Mouse (Mus musculus): ENCODE data around the gene Mtcl1. TPM values are rescaled to one million over a fixed set of nuclear protein-coding genes. Genes with fewer than 3 reads are reported as not detected.

Gene Mtcl1
- total and polyA plus RNA-seq, 2 experiments from 2014 or later, result 10.8 to 25.2 TPM

DNA sequence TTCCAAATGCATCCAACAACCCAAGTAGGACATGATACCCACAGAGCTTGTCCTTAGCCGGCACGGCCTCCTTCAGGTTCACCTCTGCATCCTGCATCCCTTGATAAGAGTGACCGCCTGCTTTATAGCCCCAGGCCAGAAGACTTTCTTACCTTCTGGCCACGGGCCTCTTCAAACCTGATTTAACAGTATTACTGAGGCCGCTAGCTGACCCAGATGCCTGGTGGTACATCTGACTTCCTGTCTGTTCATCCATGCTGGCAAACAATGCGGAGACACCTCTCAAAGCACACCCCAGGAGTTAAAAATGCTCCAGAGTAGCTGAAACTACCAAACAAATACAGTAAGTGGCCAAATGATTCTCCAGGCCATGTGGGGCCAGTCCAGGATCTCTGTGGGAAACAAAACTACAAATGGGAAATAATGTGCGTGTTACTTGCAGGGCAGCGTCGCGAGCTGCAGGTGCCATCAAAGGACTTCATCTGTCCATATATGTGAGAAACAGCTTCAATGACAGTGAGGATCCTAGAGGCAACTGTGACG is 38.6 kb downstream of the Mtcl1 start:
- Histone ChIP-seq H3K4me2 (ENCODE audit: low read depth, low read length, poor library complexity, severe bottlenecking) (no peak overlapping the region), H3K27me3 (ENCODE audit: insufficient read depth, low read length) (no peaks in the 10 kb centered on the region), H3K4me3 (ENCODE audit: low read depth, low read length) (no peak overlapping the region), H3K9ac (replicated peaks; ENCODE audit: low read length, poor library complexity, severe bottlenecking) (no peak overlapping the region), H3K36me3 (ENCODE audit: insufficient read depth, low read length) (0 out of 2 replicates have a peak, but pooled peaks cover 3% of the 10 kb centered on the region), H3K4me1 (ENCODE audit: insufficient read depth, low read length) (peaks cover 9% of the 10 kb centered on the region; the same call in 1 of the 2 replicates), H3K9me3 (ENCODE audit: low read length) (no peaks in the 10 kb centered on the region), H3K27ac (ENCODE audit: low read depth, low read length) (no peak overlapping the region)
- DNase-seq (ENCODE audit: low spot score) (no peak), ATAC-seq (ENCODE audit: low FRiP score) (no peak)
- 75% methylated on average over 11 of the region's 11 CpGs for WGBS
- TF ChIP-seq CTCF (IDR thresholded peaks at IDR 0.05), result no peak

DNA sequence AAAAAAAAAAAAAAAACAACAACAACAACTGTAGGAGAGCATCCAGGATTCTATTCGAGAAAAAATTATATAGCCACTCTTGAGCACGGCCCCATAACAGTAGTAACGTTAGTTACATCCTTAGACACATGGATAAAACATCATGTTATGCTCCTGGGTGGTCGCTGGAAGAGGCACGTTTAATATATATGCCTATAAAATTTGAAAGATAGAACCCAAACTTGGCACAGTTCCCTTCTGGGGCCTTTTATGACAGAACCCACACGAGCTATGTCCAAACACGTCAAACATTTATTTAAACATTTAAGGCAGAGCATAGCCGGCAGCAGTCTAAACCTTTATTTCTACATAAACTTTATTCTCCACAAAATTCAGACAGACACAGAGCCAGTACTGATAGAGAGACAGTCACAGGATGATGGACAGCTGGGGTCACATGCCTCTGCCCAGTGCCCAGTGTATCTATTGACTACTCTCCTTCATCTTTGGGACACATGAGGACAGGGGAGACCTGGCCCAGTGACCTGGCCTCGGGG is 40.4 kb downstream of the Mtcl1 start:
- Histone ChIP-seq H3K4me3 (ENCODE audit: low read depth, low read length) (no peak overlapping the region), H3K36me3 (ENCODE audit: insufficient read depth, low read length) (0 out of 2 replicates have a peak, but pooled peaks cover 3% of the 10 kb centered on the region), H3K9ac (replicated peaks; ENCODE audit: low read length, poor library complexity, severe bottlenecking) (no peak overlapping the region), H3K27me3 (ENCODE audit: insufficient read depth, low read length) (no peaks in the 10 kb centered on the region), H3K4me2 (ENCODE audit: low read depth, low read length, poor library complexity, severe bottlenecking) (no peak overlapping the region), H3K9me3 (ENCODE audit: low read length) (no peaks in the 10 kb centered on the region), H3K27ac (ENCODE audit: low read depth, low read length) (no peak overlapping the region), H3K4me1 (ENCODE audit: insufficient read depth, low read length) (peaks cover 17% of the 10 kb centered on the region)
- WGBS, result 84% methylated on average over 9 of the region's 9 CpGs
- ATAC-seq (ENCODE audit: low FRiP score) (no peak), DNase-seq (ENCODE audit: low spot score) (no peak)
- no peak for TF ChIP-seq CTCF (IDR thresholded peaks at IDR 0.05)

DNA sequence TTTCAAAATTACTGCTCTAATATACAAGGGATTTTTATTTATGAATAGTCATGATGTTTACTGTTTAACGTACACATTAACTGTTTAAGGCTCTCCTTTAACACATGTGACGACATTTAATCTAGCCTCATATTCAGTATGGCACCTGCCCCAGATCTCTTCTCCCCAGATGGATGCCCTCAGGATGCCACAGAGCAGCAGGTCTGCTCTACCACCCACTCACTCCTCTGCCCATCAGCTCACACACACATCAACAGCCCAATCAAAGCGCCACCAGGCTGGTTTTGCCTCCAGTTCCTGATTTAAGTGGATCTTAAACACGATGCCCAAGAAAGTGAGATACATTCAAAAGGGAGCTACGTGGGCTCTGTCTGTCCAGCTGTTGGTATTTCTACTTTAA is 41.1 kb downstream of the Mtcl1 start:
- H3K9me3 ChIP-seq (ENCODE audit: low read length), result no peaks in the 10 kb centered on the region
- peaks cover 17% of the 10 kb centered on the region for H3K4me1 ChIP-seq (ENCODE audit: insufficient read depth, low read length)
- no peak overlapping the region for H3K27ac ChIP-seq (ENCODE audit: low read depth, low read length)
- no peak for DNase-seq (ENCODE audit: low spot score)
- no peak overlapping the region for H3K4me3 ChIP-seq (ENCODE audit: low read depth, low read length)
- no peak for ATAC-seq (ENCODE audit: low FRiP score)
- H3K36me3 ChIP-seq (ENCODE audit: insufficient read depth, low read length), result 0 out of 2 replicates have a peak, but pooled peaks cover 3% of the 10 kb centered on the region
- no peaks in the 10 kb centered on the region for H3K27me3 ChIP-seq (ENCODE audit: insufficient read depth, low read length)
- no peak overlapping the region for H3K4me2 ChIP-seq (ENCODE audit: low read depth, low read length, poor library complexity, severe bottlenecking)
- WGBS, result 94% methylated on average over 5 of the region's 5 CpGs
- TF ChIP-seq CTCF (IDR thresholded peaks at IDR 0.05), result no peak
- no peak overlapping the region for H3K9ac ChIP-seq (replicated peaks; ENCODE audit: low read length, poor library complexity, severe bottlenecking)

DNA sequence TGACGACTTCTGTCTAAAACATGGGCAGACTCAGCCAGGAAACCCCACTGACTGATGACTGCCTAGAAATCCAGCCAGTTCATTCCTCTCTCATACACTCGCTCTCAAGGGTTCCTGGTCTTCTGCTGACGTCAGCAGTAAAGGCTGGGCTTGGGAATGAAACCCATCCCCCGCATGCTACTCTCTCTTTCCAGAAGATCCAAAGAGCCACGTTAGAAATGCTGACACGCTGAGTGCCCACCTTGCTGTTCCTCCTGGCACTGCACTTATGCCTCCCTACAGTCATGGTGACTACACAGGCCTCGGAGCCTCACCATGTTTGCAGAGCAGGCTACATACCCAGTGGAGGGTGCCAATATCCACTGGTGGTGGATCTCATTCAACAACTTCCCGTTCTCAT is 41.7 kb downstream of the Mtcl1 start:
- no peaks in the 10 kb centered on the region for H3K9me3 ChIP-seq (ENCODE audit: low read length)
- no peak for DNase-seq (ENCODE audit: low spot score)
- H3K36me3 ChIP-seq (ENCODE audit: insufficient read depth, low read length), result 0 out of 2 replicates have a peak, but pooled peaks cover 3% of the 10 kb centered on the region
- H3K4me3 ChIP-seq (ENCODE audit: low read depth, low read length), result no peak overlapping the region
- H3K4me2 ChIP-seq (ENCODE audit: low read depth, low read length, poor library complexity, severe bottlenecking), result no peak overlapping the region
- TF ChIP-seq CTCF (IDR thresholded peaks at IDR 0.05), result no peak; the same call in 1 of the 2 replicates
- H3K27ac ChIP-seq (ENCODE audit: low read depth, low read length), result no peak overlapping the region
- no peak overlapping the region for H3K9ac ChIP-seq (replicated peaks; ENCODE audit: low read length, poor library complexity, severe bottlenecking)
- WGBS, result 60% methylated on average over 8 of the region's 8 CpGs
- H3K27me3 ChIP-seq (ENCODE audit: insufficient read depth, low read length), result no peaks in the 10 kb centered on the region
- ATAC-seq (ENCODE audit: low FRiP score), result no peak
- H3K4me1 ChIP-seq (ENCODE audit: insufficient read depth, low read length), result peaks cover 17% of the 10 kb centered on the region

DNA sequence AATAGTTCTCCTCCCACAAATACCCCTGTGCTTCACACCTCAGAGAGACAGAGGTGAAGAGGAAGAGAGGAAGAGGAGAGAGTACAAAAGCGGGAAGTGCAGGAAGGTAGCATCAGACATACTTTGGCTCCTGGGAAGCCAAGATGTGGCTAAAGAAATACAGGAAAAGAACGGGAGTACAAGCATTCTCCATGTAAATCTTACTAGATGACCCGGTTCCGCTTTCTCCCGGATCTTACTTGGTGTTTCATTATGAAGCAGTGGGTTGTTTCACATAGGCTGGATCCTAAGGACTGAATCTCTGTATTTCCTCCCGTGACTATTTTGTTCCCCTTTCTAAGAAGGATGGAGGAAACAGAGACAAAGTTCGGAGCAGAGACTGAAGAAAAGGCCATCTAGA is 43.9 kb downstream of the Mtcl1 start:
- no peak for ATAC-seq (ENCODE audit: low FRiP score)
- H3K4me2 ChIP-seq (ENCODE audit: low read depth, low read length, poor library complexity, severe bottlenecking), result peak overlapping the region; percentile 20; the same call in 1 of the 2 replicates

GRCm38 (mm10) chr17:66404883-66405590 is 44.5 kb downstream of the Mtcl1 start:
- no peaks in the 10 kb centered on the region for H3K27me3 ChIP-seq (ENCODE audit: insufficient read depth, low read length)
- WGBS, result 16% methylated on average over 10 of the region's 10 CpGs
- no peak for ATAC-seq (ENCODE audit: low FRiP score)
- 0 out of 2 replicates have a peak, but pooled peaks cover 3% of the 10 kb centered on the region for H3K36me3 ChIP-seq (ENCODE audit: insufficient read depth, low read length)
- no peak for TF ChIP-seq CTCF (IDR thresholded peaks at IDR 0.05)
- DNase-seq (ENCODE audit: low spot score), result peak; percentile 61
- no peak overlapping the region for H3K27ac ChIP-seq (ENCODE audit: low read depth, low read length)
- peaks cover 20% of the 10 kb centered on the region for H3K4me1 ChIP-seq (ENCODE audit: insufficient read depth, low read length)
- no peak overlapping the region for H3K4me3 ChIP-seq (ENCODE audit: low read depth, low read length)
- H3K4me2 ChIP-seq (ENCODE audit: low read depth, low read length, poor library complexity, severe bottlenecking), result peak overlapping the region; percentile 20; the same call in 1 of the 2 replicates
- H3K9ac ChIP-seq (replicated peaks; ENCODE audit: low read length, poor library complexity, severe bottlenecking), result no peak overlapping the region
- H3K9me3 ChIP-seq (ENCODE audit: low read length), result no peaks in the 10 kb centered on the region

More for the DNA sequence above, 43.9 kb downstream of the Mtcl1 start:
- no peaks in the 10 kb centered on the region for H3K27me3 ChIP-seq (ENCODE audit: insufficient read depth, low read length)
- 0 out of 2 replicates have a peak, but pooled peaks cover 3% of the 10 kb centered on the region for H3K36me3 ChIP-seq (ENCODE audit: insufficient read depth, low read length)
- no peak overlapping the region for H3K4me3 ChIP-seq (ENCODE audit: low read depth, low read length)
- WGBS, result 28% methylated on average over 7 of the region's 7 CpGs
- no peaks in the 10 kb centered on the region for H3K9me3 ChIP-seq (ENCODE audit: low read length)
- no peak overlapping the region for H3K9ac ChIP-seq (replicated peaks; ENCODE audit: low read length, poor library complexity, severe bottlenecking)
- no peak for DNase-seq (ENCODE audit: low spot score)
- peaks cover 20% of the 10 kb centered on the region for H3K4me1 ChIP-seq (ENCODE audit: insufficient read depth, low read length)
- no peak overlapping the region for H3K27ac ChIP-seq (ENCODE audit: low read depth, low read length)
- TF ChIP-seq CTCF (IDR thresholded peaks at IDR 0.05), result no peak
